Mouse (Mus musculus) layer of hippocampus, adult 9-11 months (tissue): ENCODE data around the gene Fbxo3.
"Not testable (repeated sequence)": the region's sequence is repeated elsewhere in the genome, so short reads cannot be mapped to it uniquely, and the experiment has no call there.

ENCODE experiments used
- DNase-seq: peaks from one replicate; pipeline ENCODE4 v3.0.0; 2022

Gene Fbxo3

GRCm38 (mm10) chr2:104027458-104028138 lies at the start of gene Fbxo3:
Fbxo3 (plus strand) TSS chr2:104027721.
- peak; percentile 83 for DNase-seq

GRCm38 (mm10) chr2:103982250-103982649 lies 45.3 kb upstream of the Fbxo3 start:
- peak; percentile 29 for DNase-seq

- DNase-seq: no peak
Measured at GRCm38 (mm10) chr2:103983146-103983545, 44.4 kb upstream of the Fbxo3 start.

- DNase-seq: not testable (repeated sequence)
Measured at GRCm38 (mm10) chr2:103987595-103987994, 39.9 kb upstream of the Fbxo3 start.

- no peak for DNase-seq
Measured at GRCm38 (mm10) chr2:103989724-103990123, 37.8 kb upstream of the Fbxo3 start.

GRCm38 (mm10) chr2:103991303-103991702 lies 36.2 kb upstream of the Fbxo3 start:
- no peak for DNase-seq

GRCm38 (mm10) chr2:103992162-103992561 lies 35.4 kb upstream of the Fbxo3 start:
- no peak for DNase-seq

- peak; percentile 31 for DNase-seq
Measured at GRCm38 (mm10) chr2:103992618-103993332, 34.7 kb upstream of the Fbxo3 start.

GRCm38 (mm10) chr2:104001076-104001475 lies 26.4 kb upstream of the Fbxo3 start:
- no peak for DNase-seq

- DNase-seq: no peak
Measured at GRCm38 (mm10) chr2:104001861-104002260, 25.7 kb upstream of the Fbxo3 start.

- peak; percentile 70 for DNase-seq
Measured at GRCm38 (mm10) chr2:104002711-104003413, 24.7 kb upstream of the Fbxo3 start.

GRCm38 (mm10) chr2:104007793-104008519 lies 19.6 kb upstream of the Fbxo3 start:
- DNase-seq: no peak

- DNase-seq: not testable (repeated sequence)
Measured at GRCm38 (mm10) chr2:104008853-104009252, 18.7 kb upstream of the Fbxo3 start.

GRCm38 (mm10) chr2:104023096-104023495 lies 4.4 kb upstream of the Fbxo3 start:
- no peak for DNase-seq

GRCm38 (mm10) chr2:104024656-104025055 lies 2.9 kb upstream of the Fbxo3 start:
- no peak for DNase-seq

GRCm38 (mm10) chr2:104028139-104028723 lies 710 bp downstream of the Fbxo3 start, which contains the start of gene 4931422A03Rik:
4931422A03Rik (minus strand) TSS chr2:104028361.
- peak; percentile 16 for DNase-seq

GRCm38 (mm10) chr2:104029074-104029473 lies 1.6 kb downstream of the Fbxo3 start:
- no peak for DNase-seq

- no peak for DNase-seq
Measured at GRCm38 (mm10) chr2:104030381-104030780, 2.9 kb downstream of the Fbxo3 start.

GRCm38 (mm10) chr2:104032056-104032455 lies 4.5 kb downstream of the Fbxo3 start:
- DNase-seq: no peak

GRCm38 (mm10) chr2:104034832-104035472 lies 7.4 kb downstream of the Fbxo3 start:
- peak; percentile 68 for DNase-seq

- no peak for DNase-seq
Measured at GRCm38 (mm10) chr2:104035595-104035994, 8.1 kb downstream of the Fbxo3 start.

GRCm38 (mm10) chr2:104036316-104036715 lies 8.8 kb downstream of the Fbxo3 start:
- DNase-seq: no peak
